Mouse (Mus musculus) erythroblast, embryonic 14.5 days (primary cell): ENCODE measurements around the gene Mfsd4a.

Source experiments
- GATA1 ChIP-seq: IDR thresholded peaks from 2 replicates; pipeline ENCODE4 v1.6.1; 2012; ENCODE audit warnings: low read length, inconsistent platforms, mixed read lengths
- TAL1 ChIP-seq: IDR thresholded peaks from 3 replicates; pipeline ENCODE4 v1.6.1; 2012; ENCODE audit warnings: low read length, inconsistent platforms, mixed read lengths

- TF ChIP-seq GATA1 (no peak), TAL1 (no peak)
Measured at GRCm38 (mm10) chr1:132007282-132007815, 60.5 kb downstream of the Mfsd4a start, which contains the start of gene Elk4.
